Mouse (Mus musculus) heart, adult 9 months (tissue): ENCODE measurements at regions not wholly inside any gene's neighbourhood (a gene's known extent, or its start where the extent isn't known, plus 50 kb on each side); places are given as distances from the start of the nearest gene placed in this dataset.
A peak's percentile ranks its signal among the peaks of the same experiment; 100 is the strongest.

Experiments used
- DNase-seq, 2 experiments: peaks; one replicate each; pipeline ENCODE4 v3.0.0; 2022; ENCODE audit warnings: low spot score in 2 of 2

- DNase-seq, result no peak
These were observed 155.0 kb upstream of the A530016L24Rik start for GRCm38 (mm10) chr12:112334106-112334855.

DNA sequence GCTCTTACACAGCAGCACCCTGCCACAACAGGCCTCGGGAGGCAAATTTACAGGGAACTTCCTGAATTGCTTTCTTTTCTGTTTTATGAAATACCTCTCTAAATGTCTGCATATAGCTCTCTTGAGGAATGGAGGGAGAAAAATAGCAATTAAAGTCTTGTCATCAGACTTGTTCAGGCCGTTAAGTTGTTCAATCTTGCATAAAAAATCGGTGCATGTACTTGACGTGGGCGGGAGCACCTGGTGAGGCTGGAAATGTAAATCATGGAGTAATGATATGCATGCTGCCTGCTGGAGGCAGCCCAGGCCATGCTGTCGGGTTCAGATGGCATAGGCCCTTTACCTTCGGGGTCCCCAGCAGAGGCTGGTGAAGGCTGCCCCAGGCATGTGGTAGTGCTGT is 153.6 kb upstream of the A530016L24Rik start:
- DNase-seq, result no peak

GRCm38 (mm10) chr12:112336691-112337295 is 152.5 kb upstream of the A530016L24Rik start:
- DNase-seq, result no peak

DNA sequence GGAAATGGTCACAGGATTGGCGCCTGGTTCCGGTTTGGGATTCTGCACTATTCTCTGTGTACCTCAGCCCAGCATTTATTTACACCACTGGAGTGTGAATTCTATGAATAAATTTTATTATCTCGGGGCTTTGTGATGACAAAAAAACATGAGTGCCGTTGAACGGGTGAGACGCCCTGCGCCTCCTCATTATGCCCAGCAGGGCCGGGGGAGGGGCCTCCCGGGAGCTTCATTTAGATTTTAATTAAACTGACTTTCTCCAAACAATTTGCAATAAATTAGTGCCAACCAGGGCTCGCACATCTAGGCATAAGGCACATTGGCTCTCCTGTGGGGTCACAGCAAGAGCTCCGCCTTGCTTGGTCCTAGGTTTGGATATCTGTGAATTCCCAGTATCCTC is 151.8 kb upstream of the A530016L24Rik start:
- DNase-seq, result no peak

GRCm38 (mm10) chr12:112338976-112339375 is 150.3 kb upstream of the A530016L24Rik start:
- DNase-seq, result no peak

DNA sequence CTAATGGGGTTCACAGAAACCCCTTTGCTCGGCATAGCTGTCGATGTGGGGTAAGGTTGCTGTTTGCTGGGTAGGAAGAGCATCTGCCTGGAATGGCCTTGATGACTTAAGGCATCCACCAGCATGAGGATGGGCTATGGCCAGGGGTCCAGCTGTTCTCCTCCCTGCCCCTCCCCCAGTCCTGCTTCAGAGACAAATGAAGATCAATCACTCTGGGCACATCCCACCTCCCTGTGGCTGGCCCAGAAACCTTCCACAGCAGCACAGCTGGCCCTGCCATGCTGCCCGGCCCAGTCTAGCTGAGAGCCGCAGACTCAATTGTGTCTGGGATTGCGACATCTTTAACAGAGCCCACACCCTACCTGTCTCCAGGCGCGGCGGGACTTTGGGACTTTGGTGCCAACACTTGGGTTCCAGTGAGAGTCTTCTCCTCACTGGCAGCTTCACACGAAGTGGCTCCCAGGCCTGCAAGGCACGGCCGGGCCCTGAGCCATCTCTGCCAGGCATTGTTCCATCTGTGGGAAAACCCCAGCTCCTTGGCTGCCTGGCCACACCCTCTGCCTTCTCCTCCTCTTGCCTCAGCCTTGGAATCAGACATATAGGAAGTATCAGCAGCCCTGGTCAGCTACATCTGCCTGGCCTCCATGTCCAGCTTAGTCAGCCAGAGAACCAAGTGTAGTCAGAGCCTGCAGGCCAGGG is 149.6 kb upstream of the A530016L24Rik start:
- no peak for DNase-seq

DNA sequence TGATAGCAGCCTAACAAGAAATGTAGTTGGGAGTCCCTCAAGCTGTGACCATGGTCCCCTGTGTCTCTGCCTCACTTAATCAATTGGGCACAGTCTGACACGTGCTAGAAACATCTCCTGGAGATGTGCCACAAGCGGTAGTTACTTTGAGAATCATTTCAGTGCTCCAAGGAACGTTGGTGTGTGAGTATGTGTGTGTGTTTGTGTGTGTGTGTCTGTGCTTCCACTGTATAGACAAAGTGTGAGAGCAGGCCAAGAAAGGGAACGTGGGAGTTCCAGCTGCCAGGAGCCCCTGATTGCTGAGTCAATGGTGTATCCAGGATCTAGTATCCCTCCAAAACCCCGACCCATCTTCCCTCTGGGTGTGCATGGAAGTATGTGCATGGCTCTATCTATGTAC is 149.0 kb upstream of the A530016L24Rik start:
- no peak for DNase-seq

- no peak for DNase-seq
These were observed 147.3 kb upstream of the A530016L24Rik start for GRCm38 (mm10) chr12:112341726-112342469.

DNA sequence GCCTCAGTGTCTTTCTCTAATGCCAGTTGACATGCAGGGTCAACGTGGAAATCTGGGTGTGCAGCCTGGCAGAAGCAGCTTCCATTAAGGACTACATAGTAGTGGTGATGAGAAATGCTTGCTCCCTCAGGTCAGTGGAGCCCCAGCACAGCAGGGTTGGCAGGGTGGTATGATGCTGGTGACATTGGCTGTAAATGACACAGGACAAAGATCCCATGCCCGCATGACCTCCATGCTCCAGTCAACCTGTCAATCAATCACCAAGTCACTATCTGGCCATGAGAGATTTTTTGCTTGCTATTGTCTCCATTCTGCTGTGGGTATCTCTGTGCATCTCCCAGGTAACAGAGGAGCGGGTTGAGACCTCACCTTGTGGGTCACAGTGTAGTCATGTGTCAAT is 146.2 kb upstream of the A530016L24Rik start:
- DNase-seq, result no peak

- peak; percentile 44 to 66 for DNase-seq
These were observed 145.0 kb upstream of the A530016L24Rik start for GRCm38 (mm10) chr12:112344285-112344684.

GRCm38 (mm10) chr12:112345797-112346196 is 143.5 kb upstream of the A530016L24Rik start:
- peak; percentile 44 to 70 for DNase-seq

DNA sequence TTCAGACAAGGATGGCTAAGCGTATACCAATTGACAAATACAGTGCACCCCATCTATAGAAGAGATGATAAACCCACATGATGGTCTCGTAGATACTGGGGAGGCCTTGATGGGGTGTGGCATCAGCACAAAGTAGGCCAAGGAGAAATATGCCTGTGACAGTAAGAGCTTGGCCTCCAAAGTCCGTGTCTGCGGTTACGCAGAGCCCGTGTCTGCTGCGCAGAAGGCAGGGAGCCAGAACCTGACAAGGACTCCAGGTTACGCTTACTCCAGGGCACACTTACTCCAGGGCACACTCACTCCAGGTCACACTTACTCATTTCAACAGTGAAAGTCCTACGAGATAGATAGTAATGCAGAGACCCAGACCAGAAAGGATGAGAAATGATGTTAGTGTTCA is 141.1 kb upstream of the A530016L24Rik start:
- no peak for DNase-seq

DNA sequence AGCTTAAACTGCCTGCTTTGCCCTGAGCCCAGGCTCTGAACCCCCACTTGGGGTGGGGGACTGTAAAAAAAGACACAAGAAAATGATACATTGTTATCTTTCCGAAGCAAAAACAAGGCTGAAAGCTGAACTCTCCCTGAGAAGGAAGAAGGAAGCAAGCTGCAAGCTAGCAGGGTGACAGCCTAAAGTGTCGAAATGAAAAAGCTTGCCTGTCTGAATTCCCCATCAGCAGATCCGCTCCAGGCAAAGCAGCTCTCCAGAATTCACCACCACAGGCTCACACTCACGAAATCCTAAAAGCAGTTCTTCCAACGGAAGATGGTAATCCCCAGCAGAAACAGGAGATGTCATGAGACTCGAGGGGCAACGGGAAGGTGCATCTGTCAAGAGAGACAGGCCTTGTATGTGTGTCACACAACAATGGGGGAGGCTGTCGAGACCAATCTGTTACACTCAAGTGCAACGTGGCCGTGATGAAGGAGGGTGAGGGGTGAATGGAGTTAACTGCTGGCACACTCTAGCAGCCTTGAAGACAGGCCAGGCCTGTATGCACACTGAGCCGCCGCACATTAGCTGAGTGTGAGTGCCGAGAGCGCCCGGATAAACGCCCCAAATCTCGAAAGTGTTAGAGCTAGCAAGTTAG is 139.5 kb upstream of the A530016L24Rik start:
- DNase-seq, result no peak

- no peak for DNase-seq
These were observed 138.5 kb upstream of the A530016L24Rik start for GRCm38 (mm10) chr12:112350733-112351132.

- DNase-seq, result no peak
These were observed 125.9 kb upstream of the A530016L24Rik start for GRCm38 (mm10) chr12:112363349-112363748.

GRCm38 (mm10) chr12:112367221-112367620 is 122.0 kb upstream of the A530016L24Rik start:
- DNase-seq, result no peak

GRCm38 (mm10) chr12:112368112-112368511 is 121.1 kb upstream of the A530016L24Rik start:
- DNase-seq, result no peak

DNA sequence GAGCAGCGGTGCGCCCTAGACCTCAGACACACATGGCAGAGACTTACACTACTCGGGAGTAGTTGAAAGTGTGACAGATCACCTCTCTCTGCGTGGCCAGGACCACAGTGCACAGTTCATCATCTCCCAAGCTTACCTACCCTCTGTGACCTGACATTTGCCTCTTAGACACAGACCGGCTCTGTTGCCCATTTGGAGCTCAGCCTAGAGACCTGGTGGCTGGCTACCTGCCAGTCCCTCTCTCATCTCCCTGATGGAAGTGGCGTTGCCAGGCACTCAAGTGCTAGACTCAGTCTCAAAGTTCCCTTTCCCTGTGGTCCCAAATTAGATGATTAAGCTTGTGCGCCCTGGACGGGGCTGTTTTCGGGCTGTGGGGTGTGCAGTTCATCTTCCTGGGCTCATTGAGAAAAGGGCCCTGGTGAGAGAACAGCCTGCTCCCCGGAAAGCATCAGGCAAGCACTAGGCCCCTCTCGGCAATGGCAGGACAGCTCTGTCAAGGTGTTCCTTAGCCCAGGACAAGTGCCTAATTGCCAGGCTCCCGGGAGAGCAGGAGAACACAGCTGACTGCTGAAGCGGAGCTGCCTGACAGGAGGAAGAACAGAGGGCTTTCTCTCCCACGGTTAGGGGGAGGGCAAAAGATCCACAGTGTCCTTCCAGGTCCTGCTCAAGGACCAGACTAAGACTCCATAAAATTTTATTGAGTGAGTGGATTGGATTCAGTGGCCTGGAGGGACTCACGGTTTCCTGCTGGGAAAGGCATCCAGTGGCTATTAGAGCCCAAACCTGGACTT is 119.5 kb upstream of the A530016L24Rik start:
- DNase-seq, result peak; percentile 5 to 17

DNA sequence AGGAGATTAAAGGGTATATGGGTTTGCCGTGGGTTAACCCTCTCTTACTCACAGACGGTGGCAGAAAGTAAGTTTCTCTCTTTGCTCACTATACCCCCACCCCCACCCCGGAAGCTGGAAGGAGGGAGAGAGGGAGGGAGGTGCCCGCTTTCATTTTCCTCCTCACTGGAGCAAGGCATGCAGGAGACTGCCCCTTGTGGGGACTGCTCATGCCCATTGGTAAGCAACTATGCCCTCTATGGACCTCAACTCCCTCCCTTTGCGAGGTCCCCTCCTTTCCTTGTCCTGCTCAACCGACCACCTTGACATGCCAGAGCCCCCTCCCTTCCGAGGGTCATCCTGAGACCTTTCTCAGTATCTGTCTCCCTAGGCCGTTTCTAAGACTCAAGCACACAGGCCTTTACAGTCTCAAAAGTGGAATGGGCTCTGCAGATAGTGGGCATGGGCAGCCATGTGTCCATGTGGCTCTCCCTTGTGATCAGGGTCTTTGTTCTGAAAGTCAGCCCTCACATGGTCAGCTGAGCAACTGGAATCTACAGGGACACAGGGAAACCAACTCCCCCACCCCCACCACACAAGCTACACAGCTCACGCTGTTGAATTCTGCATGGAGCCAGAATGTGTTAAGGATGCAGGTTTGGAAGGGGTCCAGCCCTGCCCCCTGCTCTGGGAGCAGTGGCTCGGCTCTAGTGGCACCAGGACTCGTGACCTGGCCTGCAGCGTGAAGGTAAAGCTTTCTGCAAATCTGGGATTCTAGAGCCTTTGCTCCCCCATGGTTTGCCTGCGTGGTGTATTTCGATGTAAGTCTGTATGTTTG is 116.8 kb upstream of the A530016L24Rik start:
- no peak for DNase-seq

GRCm38 (mm10) chr12:112373966-112374365 is 115.3 kb upstream of the A530016L24Rik start:
- no peak for DNase-seq
